Mouse (Mus musculus) kidney, postnatal 36 days (tissue): ENCODE measurements around the gene Neo1.

Experiments used
- DNase-seq, 2 experiments: peaks; one replicate each; pipeline ENCODE4 v3.0.0; 2021 to 2022; ENCODE audit warnings: mixed read lengths in 2 of 2

Gene Neo1

DNA sequence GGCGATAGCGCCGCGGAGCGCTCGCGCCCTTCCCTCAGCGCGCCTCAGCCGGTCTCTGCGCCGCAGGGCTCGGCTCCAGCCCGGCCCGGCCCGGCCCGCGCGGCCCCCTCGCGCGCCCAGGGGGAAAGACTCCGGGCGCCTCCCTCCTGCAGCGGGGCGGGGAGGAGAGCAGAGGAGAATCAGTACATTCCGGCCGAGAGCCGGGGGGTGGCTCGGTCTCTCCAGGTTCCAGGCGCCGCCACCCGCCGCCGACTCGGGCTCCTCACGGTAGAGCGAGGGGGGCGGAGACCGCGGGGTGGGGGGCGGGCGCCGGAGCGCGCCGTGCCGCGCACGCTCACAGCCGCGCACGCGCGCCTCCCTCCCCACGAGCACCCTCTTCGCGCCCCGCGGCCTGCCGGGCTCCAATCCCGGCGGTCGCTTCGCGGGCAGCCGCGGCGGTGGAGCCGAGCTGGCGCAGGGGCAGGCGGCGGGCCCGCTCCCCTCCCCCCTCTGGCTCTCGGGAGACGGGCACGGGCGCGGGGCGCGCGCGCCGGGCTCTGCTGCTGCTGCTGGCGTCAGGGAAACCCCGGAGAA lies at the start of gene Neo1:
Gene Neo1 (minus strand): TSS at position 283 of the 573 bp plus-strand sequence.
- peak; percentile 93 to 95 for DNase-seq

DNA sequence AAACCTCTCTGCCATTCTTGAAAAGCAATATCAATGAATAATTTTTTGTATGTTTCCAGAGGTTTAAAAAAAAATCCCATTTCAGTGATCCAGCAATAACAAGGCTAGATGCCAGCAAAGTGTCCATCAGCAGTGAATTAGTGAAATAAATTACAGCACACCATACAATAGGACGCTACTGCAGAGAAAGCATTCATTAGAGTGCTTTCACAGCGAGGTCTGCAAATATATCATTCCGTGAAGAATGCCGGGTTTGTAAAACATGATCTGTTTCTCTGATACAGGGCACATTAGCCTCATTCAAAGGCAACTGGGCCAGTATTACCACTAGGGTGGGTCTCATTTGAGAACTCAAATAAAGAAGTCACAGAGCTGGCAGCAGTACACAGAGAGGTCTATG lies 39.4 kb upstream of the Neo1 start:
- no peak for DNase-seq

DNA sequence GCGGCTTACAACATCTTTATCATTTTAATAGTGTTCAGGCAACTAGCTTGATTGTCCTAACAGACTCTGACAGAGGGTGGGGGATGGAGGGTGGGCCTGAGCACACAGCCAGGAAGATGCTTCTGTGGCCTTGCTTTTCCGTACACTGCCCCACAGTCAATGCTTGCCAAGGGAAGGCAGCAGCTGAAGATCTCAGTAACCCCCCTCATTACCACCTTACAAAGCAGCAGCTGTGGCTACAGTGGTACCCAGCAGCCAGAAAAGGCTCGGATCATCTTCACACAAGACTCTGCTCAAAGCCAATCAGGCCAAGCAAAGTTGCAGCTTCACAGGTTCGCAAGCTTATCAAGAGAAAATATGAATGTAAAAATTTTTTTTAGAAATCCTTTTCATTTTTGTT lies 37.6 kb upstream of the Neo1 start:
- DNase-seq = no peak

DNA sequence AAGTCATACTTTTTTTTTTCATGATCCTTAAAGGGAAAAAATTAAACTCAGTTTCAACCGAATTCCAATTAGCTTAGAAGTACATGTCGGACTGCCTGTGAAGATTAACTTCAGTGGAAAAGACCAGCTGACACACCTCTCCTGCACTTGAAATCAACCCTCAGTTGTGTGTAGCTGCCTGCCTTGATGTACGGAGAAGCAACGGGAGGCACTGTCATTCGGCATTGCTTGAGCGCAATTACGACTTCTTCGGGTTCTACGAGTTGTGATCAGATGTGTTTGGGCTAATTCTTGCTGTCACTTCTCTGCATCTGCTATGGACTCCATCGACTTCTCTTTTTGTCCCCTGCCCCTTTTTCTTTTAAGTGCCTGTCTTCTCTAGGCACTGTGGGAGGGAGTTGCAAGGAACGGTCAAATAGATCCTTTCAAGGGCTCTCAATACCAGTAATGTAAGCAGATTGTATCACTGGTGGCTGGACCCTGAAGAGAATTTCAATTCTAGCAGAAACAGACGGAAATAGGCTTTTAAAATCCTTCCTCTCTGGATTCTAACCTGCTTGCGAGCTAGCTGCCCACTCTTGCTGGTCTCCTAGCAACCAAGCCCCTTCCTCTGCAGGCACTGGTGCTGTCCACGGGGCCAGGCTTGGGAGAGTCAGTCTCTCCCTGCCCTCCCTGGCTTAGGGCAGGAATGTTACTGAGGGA lies 36.0 kb upstream of the Neo1 start:
- DNase-seq = no peak

DNA sequence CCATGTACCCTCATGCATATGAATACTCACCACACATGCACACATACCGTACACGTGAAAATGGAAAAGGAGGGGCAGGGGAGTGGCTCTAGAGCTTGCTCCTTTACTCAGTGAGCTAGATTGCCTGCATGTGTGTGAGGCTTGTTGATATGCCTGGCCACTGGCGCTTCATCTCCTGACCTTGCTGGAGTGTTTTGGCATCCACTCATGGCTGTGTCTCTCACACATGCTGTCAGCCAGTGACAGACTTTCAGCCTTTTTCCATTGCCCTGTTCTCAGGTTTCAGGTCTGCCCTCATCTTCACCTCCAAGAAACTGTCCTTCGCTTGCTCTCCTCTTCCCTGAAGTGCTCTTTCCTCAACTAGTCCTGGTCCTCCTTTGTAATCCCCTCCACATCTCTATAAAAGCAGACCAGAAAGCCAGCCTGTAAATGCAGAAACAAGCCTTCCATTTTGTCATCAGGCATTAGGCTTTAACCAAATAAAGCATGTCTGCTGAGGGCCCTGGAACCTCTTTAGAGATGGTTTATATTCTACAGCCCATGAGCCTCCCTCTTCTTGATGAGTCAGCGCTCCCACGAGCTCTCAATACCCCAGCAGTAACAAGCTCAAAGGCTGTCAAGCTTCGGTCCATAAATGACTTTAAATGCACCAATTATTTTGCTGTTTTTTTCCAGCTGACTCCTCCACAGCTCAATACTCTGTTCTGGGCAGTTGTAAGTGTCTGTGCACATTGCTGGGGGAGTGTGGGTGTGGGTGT lies 35.2 kb upstream of the Neo1 start:
- DNase-seq = no peak

DNA sequence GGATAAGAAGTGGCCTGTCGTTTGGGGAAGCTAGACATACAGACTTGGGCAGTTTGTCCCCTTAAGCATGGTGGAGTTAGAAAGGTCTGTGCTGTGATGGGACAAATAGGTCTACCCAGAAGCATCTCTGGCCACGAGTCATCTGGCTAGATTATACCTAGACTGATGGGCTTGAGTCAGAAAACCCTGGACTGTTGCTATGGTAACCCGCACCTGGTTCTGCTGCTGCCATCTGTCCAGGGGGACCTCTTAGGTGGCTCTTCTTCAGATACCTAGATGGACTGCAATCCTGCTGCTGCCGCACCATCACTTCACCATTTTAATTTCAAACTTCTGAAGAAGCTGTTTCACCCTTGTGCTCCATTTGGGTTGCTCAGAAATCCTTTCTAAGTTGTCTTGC lies 34.0 kb upstream of the Neo1 start:
- no peak for DNase-seq

DNA sequence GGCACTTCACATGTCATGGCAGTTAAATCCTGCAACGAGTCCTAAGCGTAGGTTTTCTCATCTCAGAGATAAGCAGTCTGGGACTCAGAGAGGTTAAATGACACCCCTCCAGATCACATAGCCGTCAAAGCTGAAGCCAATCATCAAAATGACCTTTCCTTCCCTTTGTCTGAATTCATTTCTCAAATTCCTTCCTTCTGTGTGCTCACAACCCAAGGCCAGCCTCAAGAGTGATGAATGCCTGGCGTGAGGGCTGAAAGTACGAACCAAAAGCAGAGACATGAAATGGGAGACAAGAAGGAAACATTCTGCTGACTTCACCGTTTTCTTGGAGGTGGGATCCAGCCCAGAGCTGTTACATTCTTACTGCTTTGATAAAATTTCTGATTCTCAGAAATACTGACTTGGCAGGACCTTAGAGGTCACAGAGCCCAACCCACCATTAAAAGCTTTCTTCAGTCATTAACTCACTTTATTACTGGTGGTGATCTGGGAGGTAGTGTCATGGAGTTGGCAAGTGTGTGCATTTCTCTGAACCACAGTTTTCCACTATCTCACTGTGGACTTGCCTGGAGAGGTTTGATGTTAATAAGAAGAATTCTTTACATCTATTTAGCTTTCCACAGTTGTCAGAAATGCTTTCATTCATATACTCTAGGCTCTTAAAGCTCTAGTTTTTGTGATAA lies 29.5 kb upstream of the Neo1 start:
- no peak for DNase-seq

DNA sequence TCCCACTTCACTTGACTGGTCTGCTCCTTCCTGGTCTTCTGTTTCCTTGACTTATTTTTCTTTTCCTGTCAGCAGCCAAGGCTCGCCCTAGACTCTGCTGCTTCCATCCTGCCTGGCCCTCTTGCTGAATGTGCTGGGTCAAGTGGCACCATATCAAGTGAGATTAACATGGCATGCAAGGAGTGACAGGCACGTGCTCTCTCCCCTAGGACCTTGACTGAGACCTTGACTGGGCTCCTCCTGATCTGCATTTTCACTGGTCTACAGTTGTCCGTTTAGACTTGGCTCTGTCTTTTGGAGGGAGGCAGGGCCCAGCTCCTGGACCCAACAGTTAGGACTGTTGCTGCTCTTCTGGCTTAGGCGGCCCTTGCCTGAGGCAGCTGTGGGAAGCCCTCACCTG lies 26.2 kb upstream of the Neo1 start:
- no peak for DNase-seq

DNA sequence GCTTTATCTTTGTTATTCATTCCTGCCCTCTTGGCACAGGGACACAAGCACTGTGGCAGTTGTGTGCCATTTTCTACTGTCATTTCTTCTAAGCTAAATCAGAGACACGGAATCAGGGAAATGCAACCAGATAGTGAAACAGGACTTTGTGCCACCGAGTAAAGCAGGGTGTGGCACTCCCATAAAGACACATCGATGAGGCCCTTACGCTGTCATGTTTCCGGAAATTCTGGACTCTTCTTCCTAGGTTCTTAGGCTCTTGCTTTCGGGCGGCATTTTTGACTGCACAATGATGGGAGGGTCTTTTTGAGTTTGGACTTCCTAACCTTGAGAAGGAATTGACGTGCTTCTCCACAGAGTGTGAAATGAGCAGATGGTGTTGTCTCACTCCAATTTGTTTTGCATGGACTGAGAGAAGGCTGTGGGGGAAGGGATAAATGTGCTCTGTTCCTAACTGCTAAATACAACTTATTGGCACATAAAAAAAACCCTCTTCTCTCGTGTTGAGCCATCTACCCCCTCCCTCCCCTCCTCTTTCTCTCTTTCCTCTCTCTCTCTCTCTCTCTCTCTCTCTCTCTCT lies 23.9 kb upstream of the Neo1 start:
- DNase-seq = no peak

DNA sequence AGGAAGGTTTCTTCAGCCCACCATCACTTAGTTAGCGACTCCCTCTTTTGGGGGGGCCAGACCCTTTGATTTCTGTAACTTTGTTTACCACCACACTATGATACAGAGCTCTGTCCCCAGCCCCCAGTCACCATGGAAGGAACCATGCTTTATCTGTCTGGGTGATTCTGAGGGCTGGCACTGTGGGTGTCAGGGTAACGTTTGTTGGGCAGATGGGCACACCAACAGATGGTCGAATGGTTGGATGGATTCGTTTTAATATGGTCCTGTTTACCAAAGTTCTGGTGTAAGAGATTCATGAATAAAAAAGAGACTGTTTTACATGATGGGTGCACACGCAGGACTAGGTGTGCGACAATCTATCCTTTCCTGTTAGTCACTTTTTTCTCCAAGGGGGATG lies 22.9 kb upstream of the Neo1 start:
- no peak for DNase-seq

DNA sequence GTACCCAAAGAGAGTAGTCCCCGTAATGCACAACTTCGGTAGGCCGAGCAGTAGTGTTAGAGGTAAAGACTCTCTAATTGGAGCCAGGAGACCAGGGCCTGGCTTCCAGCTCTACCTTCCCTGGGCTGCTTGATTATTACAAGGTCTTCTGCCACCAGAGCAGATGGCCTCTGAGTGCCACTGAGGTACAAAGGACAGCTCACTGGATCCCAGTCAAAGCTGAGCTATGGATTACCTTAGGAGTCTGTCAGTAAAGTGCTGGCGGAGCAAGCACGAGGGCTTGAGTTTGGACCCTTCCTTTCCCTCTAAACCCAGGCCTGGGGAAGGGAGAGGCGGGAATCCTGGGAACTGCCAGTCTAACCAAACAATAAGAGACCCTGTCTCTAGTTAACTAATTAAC lies 21.8 kb upstream of the Neo1 start:
- DNase-seq = no peak

DNA sequence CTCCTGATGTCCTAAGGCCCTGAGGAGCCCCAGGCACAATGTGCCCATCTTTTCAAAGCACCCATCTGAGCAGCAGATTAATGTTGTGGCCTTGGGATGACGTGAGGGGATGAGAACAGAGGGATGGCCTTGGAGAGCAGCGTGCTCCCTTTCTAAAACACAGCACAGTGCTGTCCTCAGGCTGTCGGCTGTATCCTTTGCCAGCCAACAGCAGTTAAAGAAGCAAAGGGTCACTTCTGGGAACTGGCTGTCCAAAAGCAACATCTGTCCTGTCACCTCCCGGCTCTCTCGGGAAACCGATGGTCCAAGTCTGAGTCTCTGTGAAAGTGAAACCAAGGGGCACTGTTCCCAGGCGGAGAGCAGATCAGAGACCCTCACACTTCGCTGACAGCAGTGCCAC lies 20.0 kb upstream of the Neo1 start:
- DNase-seq = peak; percentile 11 to 14

DNA sequence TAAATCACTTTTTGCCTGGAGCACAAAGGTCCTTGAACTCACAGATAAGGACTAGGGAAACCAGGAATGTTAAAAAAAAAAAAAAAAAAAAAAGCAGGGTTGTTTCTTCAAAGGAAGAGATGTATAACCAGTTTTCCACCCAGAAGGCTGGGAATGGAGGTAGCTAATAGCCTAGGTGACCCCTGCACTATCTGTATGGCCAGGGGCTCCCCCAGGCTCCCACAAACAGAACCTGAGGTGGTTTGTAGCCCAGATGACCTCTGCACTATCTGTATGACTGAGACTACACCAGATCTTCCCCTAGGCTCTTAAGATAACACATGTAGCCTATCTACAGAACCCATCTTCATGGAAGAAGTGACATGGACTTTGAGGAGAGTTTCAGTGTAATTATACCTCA lies 5.6 kb upstream of the Neo1 start:
- no peak for DNase-seq

DNA sequence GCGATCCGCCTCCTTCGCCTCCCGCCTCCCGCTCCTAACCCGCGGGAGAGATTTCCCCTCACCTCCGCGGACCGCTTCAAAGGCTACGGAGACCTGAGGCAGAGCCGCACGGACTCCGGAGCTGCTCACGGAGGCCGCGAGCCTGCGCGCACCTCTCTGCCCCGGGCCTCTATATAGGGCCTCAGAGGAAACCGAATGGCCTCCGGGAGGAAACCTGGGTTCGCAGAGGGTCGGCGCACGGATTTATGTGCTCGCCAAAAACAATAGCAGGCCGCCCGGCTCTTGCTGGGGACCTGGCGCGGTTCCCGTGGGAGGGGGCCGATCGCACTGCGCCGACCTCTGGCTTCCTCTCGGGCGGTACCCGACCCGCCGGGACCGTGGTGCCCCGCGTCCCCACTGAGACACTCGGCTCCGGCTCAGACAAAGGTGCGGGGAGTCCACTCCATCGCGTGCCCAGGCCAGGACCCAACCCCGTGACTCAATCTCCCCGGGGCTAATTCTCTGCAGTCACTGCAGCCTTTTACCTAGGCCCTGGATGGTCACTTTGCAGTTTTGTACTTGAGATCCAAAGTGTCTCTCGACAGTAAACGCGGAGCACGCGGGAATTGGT lies 596 bp upstream of the Neo1 start:
- DNase-seq = peak in 1 of 2 experiments; percentile 74

DNA sequence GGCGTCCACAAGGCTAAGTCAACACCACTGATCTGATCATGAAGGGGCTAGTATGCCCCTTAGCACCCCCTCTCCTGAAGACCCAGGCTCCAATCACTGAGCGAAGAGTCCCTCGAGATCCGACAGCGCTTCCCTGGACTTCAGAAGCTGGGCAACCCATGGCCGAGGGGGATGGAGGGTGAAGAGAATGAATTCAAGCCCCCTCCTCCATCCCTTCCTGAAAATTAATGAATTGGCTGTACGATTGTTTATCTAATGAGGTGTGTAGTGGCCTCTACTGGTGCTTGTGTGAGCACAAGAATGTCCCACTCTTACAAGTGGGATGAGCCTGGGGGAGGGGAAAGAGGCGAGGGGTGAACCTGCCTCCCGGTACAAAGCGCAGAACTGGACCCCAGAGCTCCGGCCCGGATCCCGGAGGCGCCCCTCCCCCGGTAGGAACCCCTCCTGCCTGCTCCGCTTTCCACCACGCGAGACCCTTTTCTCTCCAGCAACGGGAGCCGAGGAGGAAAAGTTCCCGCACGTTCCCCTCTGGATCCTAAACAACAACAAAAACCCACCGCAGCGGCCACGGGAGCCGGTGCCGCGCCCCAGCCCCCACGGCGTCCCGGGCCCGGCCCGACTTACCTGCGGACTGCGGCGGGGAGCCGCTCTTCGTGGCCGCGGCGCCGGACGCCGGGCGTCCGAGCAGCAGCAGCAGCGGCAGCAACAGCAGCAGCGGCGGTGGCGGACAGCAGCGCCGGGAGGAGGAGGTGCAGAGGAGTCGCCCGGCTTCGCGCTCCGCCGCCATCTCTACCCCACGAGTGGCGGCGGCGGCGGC lies 691 bp downstream of the Neo1 start:
- DNase-seq = peak; percentile 53 to 69

DNA sequence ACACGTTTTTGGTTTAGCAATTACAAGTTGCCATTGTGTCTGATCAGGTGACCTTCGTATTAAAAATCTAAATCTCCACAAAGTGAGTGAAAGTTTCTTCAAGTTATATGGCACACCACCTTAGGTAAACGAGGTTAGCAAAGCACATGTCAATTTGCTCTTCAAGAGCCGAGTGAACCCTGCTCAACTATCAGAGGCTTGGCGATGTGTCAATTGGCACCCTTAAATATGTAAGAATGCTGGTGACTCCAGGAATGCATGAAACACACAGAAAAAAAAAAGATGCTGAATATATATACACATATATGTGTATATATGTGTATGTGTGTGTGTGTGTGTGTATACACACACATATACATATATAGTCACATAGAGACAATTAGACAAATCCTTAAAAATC lies 1.4 kb downstream of the Neo1 start:
- DNase-seq = peak; percentile 24 to 30

DNA sequence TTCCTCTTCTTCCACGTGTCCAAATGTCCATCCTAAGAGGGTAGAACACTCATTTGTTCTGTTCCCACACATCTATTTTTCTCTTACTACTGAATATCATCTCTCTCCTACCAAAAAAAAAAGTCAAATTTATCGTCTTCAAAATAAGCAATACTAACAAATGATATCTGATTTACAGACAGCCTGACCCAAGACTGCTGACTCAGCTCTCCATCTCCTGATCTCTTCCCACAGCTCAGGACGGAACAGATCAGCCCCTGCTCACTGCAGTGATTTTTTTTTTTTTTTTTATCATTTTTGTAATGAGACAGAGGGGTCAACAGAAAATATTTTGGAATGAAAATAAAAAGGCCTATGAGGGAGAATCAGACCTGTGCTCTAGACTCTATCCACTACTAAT lies 2.7 kb downstream of the Neo1 start:
- DNase-seq = no peak

DNA sequence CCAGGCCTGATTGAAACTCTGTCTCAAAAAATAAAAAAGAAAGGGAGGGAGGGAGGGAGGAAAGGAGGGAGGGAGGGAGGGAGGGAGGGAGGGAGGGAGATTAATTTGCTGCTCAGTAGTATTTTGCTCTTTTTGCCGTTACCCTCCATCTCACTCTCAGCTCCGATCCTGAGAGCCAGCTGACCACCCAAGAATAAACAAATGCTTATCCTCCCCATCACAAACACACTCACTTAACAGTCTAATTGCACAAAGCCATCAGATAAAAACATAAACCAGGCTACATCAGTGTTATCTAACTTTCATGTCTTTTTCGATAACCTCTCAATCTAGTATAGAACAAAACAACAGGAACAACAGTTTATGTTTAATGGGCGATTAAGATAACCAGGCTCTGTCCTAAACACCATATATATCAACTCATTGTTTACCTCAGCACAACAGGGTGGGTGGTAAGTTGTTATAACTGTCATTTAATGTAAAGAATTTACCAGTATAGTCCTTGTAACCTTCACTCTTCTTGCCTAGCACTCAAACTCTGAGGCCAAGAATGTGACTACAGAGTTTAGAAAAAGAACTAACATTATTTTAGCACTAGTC lies 11.9 kb downstream of the Neo1 start:
- DNase-seq = no peak

DNA sequence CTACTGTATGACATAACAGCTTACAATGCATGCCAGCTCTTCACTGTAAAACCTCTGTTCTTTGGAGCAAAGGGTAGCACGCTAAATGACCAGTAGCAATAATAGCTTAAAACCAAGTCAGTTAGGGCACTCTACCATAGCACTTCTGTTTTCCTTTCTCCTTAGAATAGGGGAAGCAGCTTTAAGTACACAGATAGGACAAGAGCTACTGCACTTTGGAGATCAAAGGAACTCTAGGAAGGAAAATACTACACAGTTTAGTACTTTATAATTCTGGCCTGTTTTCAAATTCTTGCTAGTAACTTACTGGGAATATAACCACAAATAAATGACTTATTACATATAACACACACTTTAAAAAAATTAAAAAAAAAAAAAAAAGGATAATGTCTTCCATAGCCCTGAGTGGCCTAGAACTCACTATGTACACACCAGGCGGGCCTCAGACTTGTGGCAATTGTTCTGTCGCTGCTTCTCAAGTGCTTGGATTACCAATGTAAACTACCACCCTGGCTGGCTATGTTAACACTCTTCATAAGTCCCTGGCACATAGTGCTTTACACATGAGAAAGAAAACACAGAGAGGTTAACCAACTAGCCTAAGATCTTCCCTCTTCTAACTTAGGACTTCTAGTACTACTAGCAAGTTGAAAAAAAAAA lies 20.1 kb downstream of the Neo1 start:
- DNase-seq = no peak

DNA sequence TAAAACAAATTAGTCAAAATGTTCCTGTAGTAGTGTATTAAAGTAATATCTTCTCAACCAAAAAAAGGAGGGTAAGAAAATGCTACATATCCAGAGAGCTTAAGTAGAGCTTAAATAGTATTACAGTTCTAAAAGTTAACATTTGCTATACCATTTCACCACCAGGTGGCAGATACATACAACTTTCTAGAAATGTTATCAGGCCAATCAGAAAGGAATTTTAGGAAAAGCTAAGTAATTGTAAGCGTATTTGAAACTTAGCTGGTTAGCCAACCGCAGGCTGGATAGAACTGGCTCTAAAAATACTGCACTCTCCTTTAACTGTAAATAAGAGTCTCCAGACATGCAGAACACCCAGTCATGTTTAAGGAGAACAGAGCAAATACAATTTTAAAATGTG lies 22.9 kb downstream of the Neo1 start:
- DNase-seq = peak; percentile 29 to 67
